Mouse (Mus musculus): ENCODE measurements around the gene Nt5c.
A peak's percentile ranks its signal among the peaks of the same experiment; 100 is the strongest.

DNA sequence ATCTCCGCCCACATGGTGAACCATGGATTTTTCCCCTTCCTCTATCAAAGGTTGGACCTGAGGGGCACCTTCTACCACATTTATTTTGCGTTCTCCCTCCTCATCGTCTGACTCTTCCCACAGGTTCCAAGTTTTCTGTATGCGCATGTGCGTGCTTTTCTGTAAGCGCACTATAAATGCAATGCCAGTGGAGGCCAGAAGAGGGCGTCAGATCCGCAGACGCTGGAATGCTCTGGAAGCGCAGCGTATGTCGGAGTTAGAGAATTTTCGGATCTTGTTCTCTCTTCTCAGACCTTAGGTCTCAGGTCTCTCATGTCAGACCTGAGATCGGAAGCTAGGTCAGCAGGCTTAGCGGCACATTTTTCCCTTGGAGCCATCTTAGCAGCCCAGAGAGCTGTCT is 36.0 kb downstream of the Nt5c start:
- 0 out of 2 replicates have a peak, but pooled peaks have one; percentile 12 for TF ChIP-seq CTCF (IDR thresholded peaks at IDR 0.05; ENCODE audit: borderline replicate concordance, extremely low read depth, insufficient read depth, insufficient read length)
- TF ChIP-seq POLR2A (IDR thresholded peaks at IDR 0.05; ENCODE audit: borderline replicate concordance, extremely low read depth, insufficient read depth, insufficient read length, poor library complexity, severe bottlenecking), result no peak

All from brain, embryonic 14.5 days (tissue).